18 mouse cellular contexts compared by ENCODE assay signal in genomic region chr13:5711646-5712045, GRCm38 (mm10).
"Had no signal": no experiment of that assay in that cellular context is flagged by ENCODE, and none has a peak within 500 bp of the region (broad histone marks: within the 10 kb centered on the region; RNA-seq: fewer than 3 reads in every experiment).

No protein-coding gene starts in this region.

- H3K9me3 ChIP-seq: midbrain, embryonic 10.5 days; midbrain, embryonic 13.5 days; neural tube, embryonic 13.5 days; neural tube, embryonic 15.5 days had no signal

- DNase-seq: lung, adult 18-20 months; lung, embryonic 14.5 days; lung, postnatal 10 days; lung, postnatal 4 days; retina, postnatal 1 day; right cerebral cortex, adult 18-20 months; right cerebral cortex, postnatal 25 days; right cerebral cortex, postnatal 4 days; spleen, adult 18-20 months; thymus, adult 18-20 months; thymus, postnatal 14 days; thymus, postnatal 36 days had no signal

- H3K9ac ChIP-seq: lung, embryonic 14.5 days; midbrain, embryonic 13.5 days; neural tube, embryonic 13.5 days; neural tube, embryonic 15.5 days had no signal

- H3K36me3 ChIP-seq: midbrain, embryonic 10.5 days; midbrain, embryonic 13.5 days; neural tube, embryonic 13.5 days; neural tube, embryonic 15.5 days had no signal

- H3K27me3 ChIP-seq: midbrain, embryonic 13.5 days; neural tube, embryonic 13.5 days; neural tube, embryonic 15.5 days had no signal

- H3K4me3 ChIP-seq: midbrain, embryonic 10.5 days; midbrain, embryonic 13.5 days; myocyte; neural tube, embryonic 13.5 days; neural tube, embryonic 15.5 days had no signal

- H3K4me2 ChIP-seq: lung, embryonic 14.5 days; midbrain, embryonic 13.5 days; neural tube, embryonic 13.5 days; neural tube, embryonic 15.5 days had no signal

- H3K27ac ChIP-seq: midbrain, embryonic 10.5 days; midbrain, embryonic 13.5 days; neural tube, embryonic 13.5 days; neural tube, embryonic 15.5 days had no signal

- H3K4me1 ChIP-seq: midbrain, embryonic 10.5 days; midbrain, embryonic 13.5 days; neural tube, embryonic 13.5 days; neural tube, embryonic 15.5 days had no signal

- ATAC-seq: midbrain, embryonic 13.5 days; midbrain, embryonic 16.5 days had no signal
